Mouse (Mus musculus) bone marrow, adult 2 months (tissue): ENCODE measurements around the gene Kri1. TPM values are rescaled to one million over a fixed set of nuclear protein-coding genes. Genes with fewer than 3 reads are reported as not detected.
"Not testable (repeated sequence)": the region's sequence is repeated elsewhere in the genome, so short reads cannot be mapped to it uniquely, and the experiment has no call there.

Source experiments
- H3K27ac ChIP-seq: fragments of 200-500 bp; 2 replicates; pipeline ENCODE4 v1.5.1; 2012; ENCODE audit warnings: low read depth, mild to moderate bottlenecking, control low read depth, inconsistent platforms, low read length; ENCODE audit not compliant: control insufficient read depth, poor library complexity, insufficient read depth
- H3K4me1 ChIP-seq: fragments of 200-500 bp; 2 replicates; pipeline ENCODE4 v1.6.1; 2011; ENCODE audit warnings: low read length; ENCODE audit not compliant: control insufficient read depth, insufficient read depth
- H3K4me3 ChIP-seq: fragments of 200-500 bp; replicated peaks from 2 replicates; pipeline ENCODE3; 2011; ENCODE audit warnings: mild to moderate bottlenecking, low read depth, low read length, control low read depth; ENCODE audit not compliant: control insufficient read depth
- CTCF ChIP-seq: fragments of 200-500 bp; IDR thresholded peaks from 2 replicates; pipeline ENCODE4 v1.5.1; 2011; ENCODE audit warnings: low read length, control low read depth; ENCODE audit not compliant: control insufficient read depth, insufficient read depth
- POLR2A ChIP-seq: fragments of 200-500 bp; IDR thresholded peaks from 2 replicates; pipeline ENCODE4 v1.6.1; 2011; ENCODE audit warnings: low read depth, mild to moderate bottlenecking, control low read depth, low read length, borderline replicate concordance; ENCODE audit not compliant: control insufficient read depth
- WGBS: fragments of 180-500 bp; shearing (Covaris S2); methylation state at CpG from one replicate; pipeline ENCODE4 v1.1.7; 2018; 5-methylcytosine and 5-hydroxymethylcytosine counted together
- polyA plus RNA-seq: library from polyadenylated mRNA; stranded (reverse); fragments of >200 nt; gene quantifications from 2 replicates; pipeline ENCODE4 v1.2.4, GENCODE M21; 2011; ENCODE audit warnings: low replicate concordance; ENCODE audit not compliant: missing spikeins, insufficient read depth, insufficient read length

The Kri1 gene
- polyA plus RNA-seq, 1 experiment: 105 TPM

GRCm38 (mm10) chr9:21275013-21275710 lies 12.6 kb downstream of the Kri1 start:
- TF ChIP-seq CTCF: no peak
- TF ChIP-seq POLR2A: no peak
- no peak overlapping the region for H3K27ac ChIP-seq
- no peak overlapping the region for H3K4me3 ChIP-seq
- no peaks in the 10 kb centered on the region for H3K4me1 ChIP-seq
- WGBS: 81% methylated on average over 7 of the region's 7 CpGs

- H3K27ac ChIP-seq: no peak overlapping the region
- TF ChIP-seq POLR2A (no peak), CTCF (no peak)
- H3K4me1 ChIP-seq: no peaks in the 10 kb centered on the region
- H3K4me3 ChIP-seq: no peak overlapping the region
- WGBS: 86% methylated on average over 3 of the region's 3 CpGs
These were observed 13.4 kb downstream of the Kri1 start for GRCm38 (mm10) chr9:21274336-21274735.

- Histone ChIP-seq H3K27ac (no peak overlapping the region), H3K4me1 (no peaks in the 10 kb centered on the region), H3K4me3 (no peak overlapping the region)
- WGBS: 86% methylated on average over 7 of the region's 7 CpGs
- no peak for TF ChIP-seq POLR2A
- TF ChIP-seq CTCF: no peak
These were observed 14.1 kb downstream of the Kri1 start for GRCm38 (mm10) chr9:21273520-21274228.

- Histone ChIP-seq H3K4me3 (no peak overlapping the region), H3K4me1 (no peaks in the 10 kb centered on the region), H3K27ac (no peak overlapping the region)
- 88% methylated on average over 8 of the region's 8 CpGs for WGBS
- TF ChIP-seq POLR2A (0 out of 2 replicates have a peak, but pooled peaks have one; percentile 9), CTCF (no peak)
These were observed 14.7 kb downstream of the Kri1 start for GRCm38 (mm10) chr9:21273094-21273493.

GRCm38 (mm10) chr9:21272391-21272790 lies 15.4 kb downstream of the Kri1 start:
- WGBS: 90% methylated on average over 9 of the region's 9 CpGs

GRCm38 (mm10) chr9:21269590-21269989 lies 18.2 kb downstream of the Kri1 start:
- H3K4me3 ChIP-seq, H3K27ac ChIP-seq, H3K4me1 ChIP-seq: not testable (repeated sequence)
- 63% methylated on average over 5 of the region's 5 CpGs for WGBS

More at GRCm38 (mm10) chr9:21272391-21272790, 15.4 kb downstream of the Kri1 start:
- H3K4me3 ChIP-seq: no peak overlapping the region
- no peak for TF ChIP-seq CTCF
- H3K4me1 ChIP-seq: no peaks in the 10 kb centered on the region
- no peak overlapping the region for H3K27ac ChIP-seq

GRCm38 (mm10) chr9:21268305-21268704 lies 19.5 kb downstream of the Kri1 start:
- peaks cover 4% of the 10 kb centered on the region for H3K4me1 ChIP-seq
- WGBS: 92% methylated on average over 16 of the region's 16 CpGs
- TF ChIP-seq POLR2A: no peak
- no peak for TF ChIP-seq CTCF
- H3K4me3 ChIP-seq: no peak overlapping the region
- H3K27ac ChIP-seq: no peak overlapping the region

- Histone ChIP-seq H3K4me3 (peak overlapping the region; percentile 45), H3K4me1 (peaks cover 4% of the 10 kb centered on the region), H3K27ac (no peak overlapping the region)
- no peak for TF ChIP-seq CTCF
- TF ChIP-seq POLR2A: no peak
- WGBS: 86% methylated on average over 5 of the region's 5 CpGs
These were observed 20.9 kb downstream of the Kri1 start for GRCm38 (mm10) chr9:21266889-21267288.

- 6% methylated on average over 11 of the region's 11 CpGs for WGBS
- Histone ChIP-seq H3K27ac (peak overlapping the region; percentile 92), H3K4me1 (peaks cover 6% of the 10 kb centered on the region), H3K4me3 (peak overlapping the region; percentile 98)
- TF ChIP-seq POLR2A (no peak), CTCF (no peak)
These were observed 22.2 kb downstream of the Kri1 start for GRCm38 (mm10) chr9:21265611-21266010.
